Mouse (Mus musculus): Measurements from ENCODE around the gene Rbm34.

Gene Rbm34

DNA sequence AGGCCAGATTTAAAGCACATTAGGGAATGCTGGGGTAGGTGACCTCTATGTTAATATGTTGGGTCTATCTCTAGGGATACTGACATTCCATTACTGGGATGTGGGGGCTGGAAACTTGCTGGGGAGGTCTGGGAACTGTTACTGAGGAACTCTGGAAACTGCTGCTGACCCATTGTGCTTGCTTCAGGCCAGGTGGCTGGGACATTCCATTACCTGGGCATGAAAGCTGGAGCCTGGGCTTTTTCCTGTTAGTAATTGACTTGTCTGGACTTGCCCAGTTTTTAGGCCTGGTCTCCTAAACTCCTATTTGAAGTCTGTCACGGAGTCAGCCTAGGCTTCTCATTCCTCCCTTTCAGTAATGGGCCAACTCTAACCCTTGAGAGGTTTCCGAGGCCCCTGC is 1.2 kb upstream of the Rbm34 start:
- CTCF ChIA-PET, result interaction anchor here in 3 of 4 experiments (0.7 to 2.1 kb wide), 6 partner anchors 14 to 474 kb away, joined by 3 to 6 read pairs (median 4); no protein-coding TSS in a partner anchor
- POLR2A ChIA-PET, result interaction anchor here (0.6 to 22.3 kb wide), 26 partner anchors 9 to 1713 kb away, joined by 3 to 327 read pairs (median 6); partner anchors contain the start of genes Tomm20 (in 4 of the 4), Irf2bp2 (in 1 of the 4) and Itgb1 (in 1 of the 4)

DNA sequence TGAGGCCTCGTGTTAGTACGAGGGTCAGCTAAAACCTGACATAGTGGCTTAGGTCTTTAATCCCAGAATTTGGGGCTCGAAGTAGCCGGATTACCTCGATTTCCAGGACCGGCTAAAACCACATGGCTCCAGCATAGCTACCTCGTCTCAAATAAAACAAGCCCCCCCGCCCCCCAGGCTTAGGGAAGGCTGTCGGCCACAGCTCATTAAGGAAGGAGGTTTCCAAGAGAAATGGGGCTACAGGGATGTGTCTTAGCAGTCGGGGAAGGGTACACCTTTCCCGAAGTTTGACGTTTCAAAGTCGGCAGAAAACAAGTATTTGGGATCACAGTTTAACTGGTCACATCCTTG is 418 bp upstream of the Rbm34 start:
- ChIA-PET POLR2A (interaction anchor here (0.6 to 22.3 kb wide), 89 partner anchors 7 to 1714 kb away, joined by 3 to 327 read pairs (median 4); partner anchors contain the start of genes Tomm20 (in 4 of the 4), Irf2bp2 (in 2 of the 4), Pard3 (in 2 of the 4) and Coa6 (in 1 of the 4)), CTCF (interaction anchor here in 3 of 4 experiments (0.7 to 2.1 kb wide), 14 partner anchors 13 to 497 kb away, joined by 3 to 6 read pairs (median 4); partner anchors contain the start of gene Tarbp1 (in 1 of the 3))

DNA sequence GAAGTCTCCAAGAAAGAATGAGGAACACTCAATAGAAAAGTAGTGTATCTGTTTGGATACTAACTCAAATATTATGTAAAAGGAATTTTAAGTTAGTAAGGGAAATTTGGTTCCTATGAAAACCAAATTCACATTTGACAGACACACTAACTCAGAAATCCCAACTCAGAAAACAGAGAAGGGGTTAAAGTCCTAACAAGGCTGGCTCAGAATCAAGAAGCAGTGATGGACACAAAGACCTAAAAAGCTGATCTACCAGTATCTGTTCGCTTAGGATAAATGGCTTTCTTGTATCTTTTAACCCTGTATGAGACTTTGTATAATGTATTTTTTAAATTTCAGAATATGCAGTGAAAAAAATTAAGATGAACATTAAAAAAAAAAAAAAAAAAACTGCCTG is 1.3 kb downstream of the Rbm34 start:
- CTCF ChIA-PET, result no interaction called here

DNA sequence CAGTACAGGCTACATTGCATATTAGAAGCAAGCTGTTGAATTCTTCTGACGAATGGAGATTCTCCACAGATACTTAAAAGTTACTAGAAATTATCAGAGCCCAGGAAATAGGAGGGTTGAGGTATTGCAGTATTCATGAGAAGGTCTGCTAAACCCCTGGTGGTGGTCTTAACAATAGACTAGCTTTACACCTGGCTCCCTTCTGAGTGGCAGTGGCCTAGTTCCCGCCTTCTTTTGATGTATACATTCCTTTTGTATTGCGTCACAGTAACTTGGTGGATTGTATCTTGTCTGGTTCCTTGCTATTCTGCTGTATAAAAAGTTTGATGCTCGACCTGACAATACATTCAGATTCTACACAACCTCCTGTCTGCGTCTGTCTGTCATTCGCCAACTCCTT is 2.8 kb downstream of the Rbm34 start:
- ChIA-PET CTCF (interaction anchor here in 2 of 4 experiments (0.5 to 1.2 kb wide), 2 partner anchors 37 to 47 kb away, joined by 3 read pairs; no protein-coding TSS in a partner anchor), POLR2A (interaction anchor here (0.7 to 22.3 kb wide), 12 partner anchors 10 to 375 kb away, joined by 3 to 327 read pairs (median 4); partner anchors contain the start of gene Tomm20 (in 3 of the 4))

More for the DNA sequence above, 1.3 kb downstream of the Rbm34 start:
- POLR2A ChIA-PET, result interaction anchor here in 3 of 4 experiments (0.7 to 22.3 kb wide), 10 partner anchors 8 to 331 kb away, joined by 3 to 327 read pairs (median 11); partner anchors contain the start of gene Tomm20 (in 3 of the 3)

DNA sequence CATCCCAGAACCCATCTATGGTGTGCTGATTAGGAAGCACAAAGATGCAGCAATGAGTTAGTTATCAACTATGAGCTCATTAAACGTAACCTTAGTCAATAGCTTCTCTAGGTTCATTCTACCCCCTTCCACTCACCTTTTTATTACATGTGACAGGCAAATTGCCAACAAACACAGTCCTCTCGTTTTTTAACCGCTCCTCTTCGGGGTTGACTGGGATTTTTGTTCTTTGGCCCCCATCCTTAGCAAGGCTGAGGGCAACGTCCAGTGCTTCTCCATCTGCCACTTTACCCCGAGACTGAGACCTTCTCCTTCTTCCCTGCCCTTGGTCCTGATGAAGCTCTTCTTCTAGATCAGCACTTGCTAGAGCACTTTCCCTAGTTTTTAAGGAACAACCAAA is 5.6 kb downstream of the Rbm34 start:
- POLR2A ChIA-PET, result interaction anchor here in 3 of 4 experiments (0.6 to 22.3 kb wide), 11 partner anchors 9 to 35 kb away, joined by 3 to 327 read pairs (median 5); partner anchors contain the start of gene Tomm20 (in 3 of the 3)
- CTCF ChIA-PET, result interaction anchor here in 1 of 4 experiments (0.7 kb wide), 1 partner anchor 79 kb away, joined by 8 read pairs; no protein-coding TSS in a partner anchor

DNA sequence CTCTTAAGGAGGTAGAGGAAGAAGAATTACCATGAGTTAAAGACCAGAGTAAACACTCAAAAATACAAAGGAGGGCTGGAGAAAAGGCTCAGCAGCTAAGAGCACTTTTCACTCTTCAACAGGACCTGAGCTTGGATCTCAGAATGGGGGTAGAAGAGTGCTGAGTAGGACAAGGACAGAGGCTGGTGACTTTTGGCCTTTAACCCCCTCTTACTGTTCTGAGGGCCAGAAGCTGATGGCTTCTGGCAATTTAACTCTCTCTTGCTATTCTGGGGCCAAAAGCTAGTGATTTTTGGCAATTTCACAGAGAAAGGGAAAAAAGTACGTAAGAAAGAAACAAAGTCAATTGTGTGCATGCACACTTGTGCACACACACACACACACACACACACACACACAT is 8.0 kb downstream of the Rbm34 start:
- POLR2A ChIA-PET, result interaction anchor here in 3 of 4 experiments (0.7 to 22.3 kb wide), 12 partner anchors 8 to 1018 kb away, joined by 3 to 327 read pairs (median 4); partner anchors contain the start of genes Rbm34 (in 2 of the 3) and Tomm20 (in 2 of the 3)
- CTCF ChIA-PET, result interaction anchor here in 1 of 4 experiments (0.5 to 1.4 kb wide), 2 partner anchors 13 to 17 kb away, joined by 3 read pairs; partner anchors contain the start of gene Tomm20

DNA sequence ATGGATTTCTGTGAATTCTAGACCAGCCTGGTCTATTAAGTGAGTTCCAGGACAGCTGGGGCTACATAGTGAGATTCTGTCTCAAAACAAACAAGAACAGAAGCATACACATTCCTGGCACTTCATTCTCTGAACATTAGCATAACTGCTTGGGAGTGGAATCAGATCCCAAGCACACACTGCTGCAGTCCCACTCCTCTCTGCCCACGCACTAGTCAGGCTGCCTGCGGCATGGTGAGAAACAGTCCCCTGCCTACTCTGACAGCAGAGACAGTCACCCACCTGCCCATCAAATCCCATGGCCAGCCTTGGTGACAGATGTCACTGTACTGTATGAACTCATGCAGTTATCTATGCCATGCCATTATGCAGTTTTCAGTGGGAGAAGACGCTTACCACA is 9.4 kb downstream of the Rbm34 start:
- ChIA-PET POLR2A (interaction anchor here in 2 of 4 experiments (0.6 to 22.3 kb wide), 4 partner anchors 9 to 14 kb away, joined by 3 to 327 read pairs (median 16); partner anchors contain the start of genes Rbm34 (in 2 of the 2) and Tomm20 (in 1 of the 2)), CTCF (interaction anchor here in 1 of 4 experiments (0.6 kb wide), 1 partner anchor 13 kb away, joined by 3 read pairs; no protein-coding TSS in a partner anchor)

DNA sequence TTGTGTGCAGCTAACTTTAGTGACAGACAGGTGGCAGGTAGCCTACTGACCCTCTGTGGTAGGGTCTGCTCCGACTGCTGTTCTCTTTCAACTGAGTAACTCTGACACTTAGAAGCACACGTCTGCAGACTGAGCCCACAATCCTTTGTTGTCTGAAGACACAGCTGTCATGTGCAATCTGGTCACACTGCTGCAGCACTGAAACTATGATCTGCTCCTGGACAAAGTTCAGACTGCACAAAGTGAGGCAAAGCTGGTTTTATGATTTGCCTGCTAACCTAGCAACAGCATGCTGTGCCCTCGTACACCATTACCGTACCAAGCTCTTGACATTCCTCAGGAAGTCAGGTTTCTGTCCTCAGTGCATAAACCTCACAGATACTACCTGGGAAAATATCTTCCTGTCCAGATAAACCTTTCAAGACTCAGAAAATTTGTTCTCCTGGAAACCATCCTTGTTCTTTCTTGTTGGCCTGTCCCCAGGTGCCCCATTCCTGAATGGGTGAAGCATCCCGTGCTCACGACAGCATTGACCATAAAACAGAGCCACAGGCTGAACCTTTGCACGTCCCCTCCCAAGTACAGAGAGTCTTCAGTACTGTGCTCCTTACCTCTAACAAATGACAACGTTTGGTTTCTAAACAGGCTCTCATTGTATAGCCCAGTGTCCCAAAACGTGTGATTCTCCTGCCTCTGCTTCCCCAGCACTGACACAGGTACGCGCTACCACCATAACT is 18.8 kb downstream of the Rbm34 start:
- POLR2A ChIA-PET, result interaction anchor here in 2 of 4 experiments (1.3 to 9.8 kb wide), 3 partner anchors 17 to 19 kb away, joined by 7 to 327 read pairs (median 326); partner anchors contain the start of gene Rbm34 (in 2 of the 2)
- CTCF ChIA-PET, result interaction anchor here in 1 of 4 experiments (0.5 kb wide), 1 partner anchor 283 kb away, joined by 4 read pairs; no protein-coding TSS in a partner anchor

DNA sequence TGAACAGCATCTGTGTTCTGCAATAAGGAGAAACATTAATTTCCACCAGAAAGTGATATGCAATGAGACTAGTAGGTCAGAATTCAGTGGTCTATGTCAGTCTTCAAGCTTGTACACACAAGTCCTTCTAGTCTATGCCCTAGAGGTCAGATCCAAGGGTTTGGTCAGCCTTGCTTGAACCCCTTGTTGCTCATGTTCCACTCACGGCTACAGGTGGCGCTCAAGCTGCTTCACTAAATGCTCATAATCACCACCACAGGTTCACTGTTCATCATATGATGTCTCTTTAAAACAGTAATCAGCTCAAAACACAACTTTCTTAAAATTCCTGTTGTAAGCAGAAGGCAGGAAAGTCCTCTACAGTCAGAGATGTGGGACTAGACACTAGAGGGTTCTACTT is 21.3 kb downstream of the Rbm34 start:
- POLR2A ChIA-PET, result interaction anchor here in 3 of 4 experiments (0.8 to 9.8 kb wide), 6 partner anchors 16 to 392 kb away, joined by 3 to 327 read pairs (median 149); partner anchors contain the start of gene Rbm34 (in 3 of the 3)
- CTCF ChIA-PET, result interaction anchor here in 3 of 4 experiments (0.5 to 1.3 kb wide), 3 partner anchors 14 to 384 kb away, joined by 3 to 5 read pairs (median 3); no protein-coding TSS in a partner anchor

DNA sequence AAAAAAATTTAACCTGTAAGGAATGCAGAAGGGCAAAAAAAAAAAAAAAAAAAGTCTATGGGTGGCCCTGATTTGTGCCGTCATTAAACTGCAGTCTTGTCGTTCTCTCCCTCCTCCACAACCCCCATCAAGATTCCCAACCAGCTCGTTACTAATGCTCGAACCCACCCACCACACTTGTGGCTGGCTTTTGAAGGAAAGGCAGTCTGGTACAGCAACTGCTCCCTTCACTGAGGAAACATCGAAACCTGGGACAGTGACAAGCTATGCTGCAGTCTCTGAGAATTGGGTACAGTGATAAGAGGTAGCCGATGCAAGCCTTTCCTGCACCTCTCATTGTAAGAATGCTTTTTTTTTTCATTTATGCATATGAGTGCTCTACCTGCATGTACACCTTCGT is 24.4 kb downstream of the Rbm34 start:
- CTCF ChIA-PET, result interaction anchor here in 3 of 4 experiments (0.7 to 1.2 kb wide), 5 partner anchors 10 to 1912 kb away, joined by 3 to 4 read pairs (median 3); partner anchors contain the start of gene Rbm34 (in 1 of the 3)

DNA sequence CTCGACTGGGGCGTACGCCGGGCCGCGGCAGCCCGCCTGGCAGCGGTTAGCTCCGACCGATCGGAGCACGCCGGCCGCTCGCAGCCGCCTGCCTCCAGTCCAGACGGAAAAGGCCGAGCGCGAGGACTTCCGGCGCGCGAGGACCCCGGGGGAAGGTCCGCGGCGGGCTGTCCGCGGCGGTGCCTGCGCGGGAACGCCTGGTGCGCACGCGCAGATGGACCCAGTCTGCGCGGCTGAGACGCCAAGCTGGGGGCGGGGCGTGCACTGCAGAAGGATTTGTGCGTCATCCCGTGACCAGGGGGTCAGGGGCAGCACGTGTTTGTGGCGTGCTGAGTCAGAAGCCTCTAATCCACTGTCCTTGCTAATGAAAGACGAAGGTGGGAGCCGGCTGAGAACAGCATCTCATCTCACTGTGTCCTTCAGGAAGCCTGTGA is 25.1 kb downstream of the Rbm34 start, which contains the start of gene Tomm20:
Tomm20 (minus strand) TSS at position 115 of the 434 bp plus-strand sequence.
- CTCF ChIA-PET, result interaction anchor here in 3 of 4 experiments (0.5 to 2.2 kb wide), 12 partner anchors 10 to 1912 kb away, joined by 3 to 7 read pairs (median 4); partner anchors contain the start of gene Rbm34 (in 2 of the 3)

More for the DNA sequence above, 24.4 kb downstream of the Rbm34 start:
- POLR2A ChIA-PET, result interaction anchor here (0.6 to 9.8 kb wide), 67 partner anchors 9 to 528 kb away, joined by 3 to 327 read pairs (median 5); partner anchors contain the start of genes Rbm34 (in 4 of the 4), Irf2bp2 (in 2 of the 4) and Tarbp1 (in 2 of the 4)

DNA sequence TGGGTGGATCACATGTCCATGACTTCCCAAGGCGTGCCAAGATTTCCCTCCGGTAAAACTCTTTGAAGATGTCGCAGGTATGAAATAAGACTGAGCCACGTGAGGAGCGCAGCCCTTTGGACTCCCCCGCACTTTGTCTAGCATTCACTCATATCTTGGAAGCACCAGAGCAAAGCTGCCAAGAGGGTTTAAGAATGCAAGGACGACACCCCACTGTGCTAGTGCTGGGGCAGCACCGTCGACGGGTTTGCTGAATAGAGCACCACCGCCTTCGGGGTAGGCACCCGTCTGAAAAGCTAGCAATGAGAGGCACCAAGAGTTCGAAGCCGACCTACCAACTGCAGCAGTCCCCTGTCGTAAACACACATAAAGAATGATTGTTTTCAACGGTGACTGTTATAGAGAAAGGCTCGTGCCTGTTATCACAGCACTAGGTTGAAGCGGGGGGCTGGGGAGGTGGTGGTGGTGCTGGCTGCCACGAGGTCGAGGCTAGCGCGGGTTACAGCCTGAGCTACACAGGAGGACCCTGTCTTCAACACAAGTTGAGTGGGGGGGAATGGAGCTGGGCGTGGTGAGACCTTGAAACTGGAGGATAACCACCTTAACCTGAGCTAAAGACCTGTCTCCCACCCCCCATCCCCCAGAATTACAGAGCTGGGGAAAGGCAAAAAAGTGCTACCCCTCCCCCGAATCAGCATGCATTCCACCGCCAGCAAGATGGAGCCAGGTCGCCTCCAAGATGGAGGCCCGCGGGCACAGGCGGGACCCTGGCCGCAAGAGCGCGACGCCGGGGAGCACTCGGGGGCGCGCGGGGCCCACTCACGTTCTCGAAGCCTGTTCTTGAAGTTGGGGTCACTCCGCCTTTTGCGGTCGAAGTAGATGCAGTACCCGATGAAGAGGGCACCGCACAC is 25.8 kb downstream of the Rbm34 start:
- ChIA-PET POLR2A (interaction anchor here (0.5 to 9.8 kb wide), 61 partner anchors 8 to 869 kb away, joined by 3 to 327 read pairs (median 5); partner anchors contain the start of genes Rbm34 (in 4 of the 4), Irf2bp2 (in 2 of the 4) and Tarbp1 (in 1 of the 4)), CTCF (interaction anchor here in 3 of 4 experiments (0.6 to 2.2 kb wide), 8 partner anchors 9 to 246 kb away, joined by 3 to 7 read pairs (median 4); partner anchors contain the start of gene Rbm34 (in 1 of the 3))

More for the DNA sequence above, 25.1 kb downstream of the Rbm34 start, which contains the start of gene Tomm20:
- POLR2A ChIA-PET, result interaction anchor here (0.5 to 9.8 kb wide), 77 partner anchors 8 to 868 kb away, joined by 3 to 327 read pairs (median 5); partner anchors contain the start of genes Rbm34 (in 4 of the 4), Irf2bp2 (in 2 of the 4) and Tarbp1 (in 2 of the 4)

DNA sequence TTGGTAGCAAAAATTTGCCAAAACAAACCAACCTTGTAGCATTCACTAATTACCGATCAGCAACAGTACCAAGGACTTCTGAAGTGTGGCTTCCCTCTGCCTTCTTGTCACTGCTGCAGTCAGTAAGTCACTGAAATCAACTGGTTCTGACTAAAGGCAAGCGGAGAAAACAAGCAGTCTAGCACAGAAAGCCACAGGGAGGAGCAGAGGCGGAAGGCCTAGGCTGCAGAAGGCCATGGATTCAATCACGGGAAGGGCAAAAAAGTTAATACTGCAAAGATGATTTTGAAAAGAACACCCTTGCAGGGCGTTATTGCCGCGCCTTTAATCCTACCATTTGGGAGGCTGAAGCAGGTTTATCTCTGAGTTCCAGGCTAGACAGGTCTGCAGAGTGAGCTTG is 27.3 kb downstream of the Rbm34 start:
- CTCF ChIA-PET, result interaction anchor here in 1 of 4 experiments (2.2 kb wide), 1 partner anchor 8 kb away, joined by 7 read pairs; no protein-coding TSS in a partner anchor
- POLR2A ChIA-PET, result interaction anchor here in 3 of 4 experiments (1.2 to 9.8 kb wide), 9 partner anchors 8 to 32 kb away, joined by 3 to 327 read pairs (median 54); partner anchors contain the start of gene Rbm34 (in 2 of the 3)

DNA sequence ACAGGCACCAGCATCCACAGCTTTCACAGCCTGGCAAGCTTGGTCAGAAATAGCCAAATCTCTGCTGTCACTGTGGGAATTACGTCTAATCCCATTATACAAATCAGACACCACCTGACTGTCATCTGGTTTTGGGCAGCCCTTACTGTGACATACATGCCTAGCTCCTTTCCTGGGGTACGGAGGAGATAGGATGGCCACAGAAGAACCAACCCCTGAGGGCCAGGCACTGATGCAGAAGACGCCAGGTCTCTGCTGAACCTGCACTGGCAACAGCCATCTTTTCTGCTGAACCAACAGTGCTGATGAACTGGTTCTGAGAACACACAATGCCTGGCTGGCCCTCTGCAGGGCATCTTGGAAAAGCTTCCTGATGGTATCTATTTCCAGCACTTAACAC is 33.5 kb downstream of the Rbm34 start:
- ChIA-PET CTCF (interaction anchor here in 2 of 4 experiments (0.5 to 0.7 kb wide), 2 partner anchors 9 to 342 kb away, joined by 3 to 4 read pairs; no protein-coding TSS in a partner anchor), POLR2A (interaction anchor here (0.5 to 14.9 kb wide), 16 partner anchors 8 to 441 kb away, joined by 3 to 326 read pairs (median 6); partner anchors contain the start of genes Rbm34 (in 3 of the 4) and Tomm20 (in 3 of the 4))

DNA sequence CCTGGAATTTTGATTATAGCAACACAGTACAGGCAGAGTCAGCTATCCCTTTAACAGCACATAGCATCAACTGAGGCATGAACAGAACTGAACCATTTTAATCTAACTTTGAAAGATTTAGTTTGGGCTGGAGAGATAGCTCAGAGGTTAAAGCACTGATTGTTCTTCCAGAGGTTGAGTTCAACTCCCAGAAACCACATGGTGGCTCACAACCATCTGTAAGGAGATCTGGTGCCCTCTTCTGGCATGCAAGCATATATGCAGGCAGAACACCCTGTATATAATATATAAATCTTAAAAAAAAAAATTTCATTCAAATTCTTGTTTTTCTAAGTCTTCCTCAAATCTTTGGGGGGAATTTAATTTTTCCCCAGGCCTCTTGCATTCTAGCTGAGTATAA is 34.9 kb downstream of the Rbm34 start:
- POLR2A ChIA-PET, result interaction anchor here (0.5 to 14.9 kb wide), 19 partner anchors 9 to 444 kb away, joined by 3 to 326 read pairs (median 4); partner anchors contain the start of genes Tomm20 (in 4 of the 4), Rbm34 (in 2 of the 4) and Irf2bp2 (in 1 of the 4)
- CTCF ChIA-PET, result interaction anchor here (0.6 to 1.9 kb wide), 9 partner anchors 9 to 454 kb away, joined by 3 to 8 read pairs (median 4); partner anchors contain the start of genes Rbm34 (in 2 of the 4) and Tomm20 (in 1 of the 4)

DNA sequence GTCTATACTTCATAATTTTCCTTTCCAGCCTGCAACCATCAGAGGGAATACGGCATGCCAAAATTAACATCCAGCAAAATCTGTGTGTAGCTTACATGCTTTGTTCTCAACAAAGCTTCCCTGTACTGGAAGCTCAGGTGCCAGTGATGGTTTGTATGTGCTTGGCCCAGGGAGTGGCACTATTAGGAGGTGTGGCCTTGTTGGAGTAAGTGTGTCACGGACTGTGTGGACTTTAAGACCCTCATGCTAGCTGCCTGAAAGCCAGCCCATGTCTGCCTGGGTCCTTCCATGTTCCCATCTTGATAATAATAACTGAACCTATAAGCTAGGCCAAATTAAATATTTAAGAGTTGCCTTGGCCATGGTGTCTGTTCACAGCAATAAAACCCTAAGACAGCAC is 35.5 kb downstream of the Rbm34 start:
- ChIA-PET POLR2A (interaction anchor here (0.5 to 14.9 kb wide), 19 partner anchors 10 to 443 kb away, joined by 3 to 326 read pairs (median 4); partner anchors contain the start of genes Tomm20 (in 4 of the 4), Rbm34 (in 2 of the 4) and Irf2bp2 (in 1 of the 4)), CTCF (interaction anchor here (0.6 to 1.9 kb wide), 9 partner anchors 9 to 454 kb away, joined by 3 to 8 read pairs (median 4); partner anchors contain the start of genes Rbm34 (in 2 of the 4) and Tomm20 (in 1 of the 4))

All from embryonic stem cell, embryonic (primary cell).